Mouse (Mus musculus): Measurements from ENCODE around the gene Tmem100.
A peak's percentile ranks its signal among the peaks of the same experiment; 100 is the strongest.

The Tmem100 gene

DNA sequence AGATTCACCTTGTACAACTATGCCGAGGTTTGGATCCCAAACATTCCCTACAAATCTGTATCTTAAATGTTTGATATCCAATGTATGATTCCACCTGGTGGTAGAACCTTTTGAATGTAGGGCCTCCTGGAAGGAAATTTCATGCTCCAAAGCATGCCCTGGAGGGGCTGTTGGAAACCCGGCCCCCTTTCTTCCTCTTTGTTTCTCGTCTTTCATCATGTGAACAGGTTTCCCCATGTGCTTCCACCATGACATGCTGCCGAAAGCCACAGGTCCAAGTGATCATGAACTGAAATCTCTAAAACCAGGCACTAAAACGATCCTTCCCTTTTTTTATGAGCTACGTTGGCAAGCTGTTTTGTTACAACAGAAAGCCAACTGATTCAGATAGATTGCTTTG, 16.5 kb upstream of the Tmem100 start:
- no peak for DNase-seq (ENCODE audit: low read depth, low spot score)

DNA sequence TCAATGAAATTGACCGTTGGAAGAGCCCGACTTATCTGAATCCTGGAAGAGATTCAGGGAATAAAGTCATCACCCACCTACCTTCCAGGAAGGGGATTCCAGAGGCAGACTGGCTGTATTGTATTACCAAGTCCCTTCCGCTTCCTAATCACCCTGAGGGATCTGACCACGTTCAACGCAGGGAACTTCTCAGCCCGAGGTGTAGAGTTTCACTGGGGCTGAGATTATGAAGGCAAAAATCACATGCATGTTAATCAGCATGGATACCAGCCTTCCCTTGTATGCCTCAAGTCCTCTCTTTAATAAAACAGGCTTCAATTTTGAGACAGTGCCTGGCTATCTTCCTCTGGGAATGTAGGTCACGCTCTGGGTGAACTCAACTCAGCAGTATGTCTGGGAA, 14.9 kb upstream of the Tmem100 start:
- DNase-seq (ENCODE audit: low read depth, low spot score) = no peak

DNA sequence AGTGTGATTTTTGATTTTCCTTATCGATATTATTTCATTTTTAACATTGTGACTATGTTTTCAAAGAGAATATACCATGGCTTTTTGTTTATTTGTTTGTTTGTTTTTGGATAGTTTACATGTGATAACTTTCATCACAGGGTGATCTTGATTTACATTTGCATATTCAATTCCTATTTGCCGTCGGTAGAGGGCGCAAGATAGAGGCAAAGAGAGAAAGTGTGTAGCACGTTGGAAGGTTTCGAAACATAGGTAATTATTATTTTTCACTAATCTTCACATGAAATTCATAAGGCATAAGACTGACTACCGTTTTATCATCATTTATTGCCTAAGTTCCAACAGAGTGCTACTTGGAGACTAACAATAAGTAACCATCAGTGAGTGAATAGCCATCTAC, 11.0 kb upstream of the Tmem100 start:
- peak; percentile 57 for DNase-seq (ENCODE audit: low read depth, low spot score)

DNA sequence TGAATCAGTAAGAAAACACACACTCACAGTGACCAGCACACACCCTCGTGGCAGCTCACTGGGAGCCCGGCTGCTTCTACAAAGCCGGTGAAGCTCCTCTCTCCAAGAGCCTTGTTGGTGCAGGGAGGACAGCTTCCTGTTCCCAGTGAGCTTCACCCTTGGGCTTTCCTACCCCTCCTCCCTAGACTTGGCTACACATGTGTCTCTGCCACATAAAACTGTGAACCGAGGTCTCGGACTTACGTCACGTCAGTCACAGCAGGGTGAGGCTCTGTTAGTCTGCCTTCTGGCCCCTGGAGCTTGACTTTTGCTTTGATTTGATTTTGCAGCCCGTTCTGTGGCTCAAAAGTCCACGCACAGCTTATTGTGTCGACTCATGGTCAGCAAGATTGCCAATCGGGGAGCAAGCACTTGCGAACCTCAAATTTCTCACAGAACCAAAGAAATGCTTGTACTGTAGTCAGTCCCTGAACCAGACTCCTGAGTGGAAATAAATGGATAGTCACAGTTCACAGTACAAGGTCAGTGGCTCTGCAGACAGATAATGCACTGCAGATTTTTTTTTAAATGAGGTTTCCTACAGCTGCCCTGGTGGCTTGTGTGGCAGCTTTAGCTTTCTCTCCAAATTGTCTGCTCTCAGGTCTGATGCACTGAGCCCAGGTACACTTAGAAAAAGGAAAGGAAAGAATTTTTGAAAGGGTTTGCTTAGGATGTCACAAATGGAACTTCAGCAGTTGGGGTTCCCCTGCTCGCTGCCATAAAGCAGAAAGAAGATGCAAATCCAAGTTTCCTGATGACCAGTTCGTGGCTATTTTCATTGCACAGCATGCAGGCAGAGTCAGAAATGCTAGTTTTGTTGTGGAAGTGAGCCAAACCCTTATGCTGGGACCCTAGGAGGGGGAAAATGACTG, 4.0 kb upstream of the Tmem100 start:
- DNase-seq (ENCODE audit: low read depth, low spot score) = no peak

DNA sequence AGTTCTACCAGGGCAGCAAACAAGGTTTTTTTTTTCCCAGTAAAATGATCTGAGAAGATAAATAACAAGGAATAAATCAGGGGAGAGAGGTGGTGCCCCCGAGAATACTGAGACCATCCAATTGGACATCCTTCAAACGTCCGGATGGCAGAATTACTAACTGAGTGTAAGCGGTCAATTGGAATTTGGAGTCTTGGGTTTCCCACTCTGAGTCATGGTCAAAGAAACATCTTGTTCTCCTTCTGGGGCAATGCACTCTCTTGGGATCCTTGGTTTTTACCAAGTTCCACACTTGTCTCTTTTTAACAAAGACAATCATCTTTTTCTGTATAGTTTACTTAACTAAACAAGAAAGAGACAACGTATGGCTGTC, 3.4 kb upstream of the Tmem100 start:
- DNase-seq (ENCODE audit: low read depth, low spot score) = no peak

DNA sequence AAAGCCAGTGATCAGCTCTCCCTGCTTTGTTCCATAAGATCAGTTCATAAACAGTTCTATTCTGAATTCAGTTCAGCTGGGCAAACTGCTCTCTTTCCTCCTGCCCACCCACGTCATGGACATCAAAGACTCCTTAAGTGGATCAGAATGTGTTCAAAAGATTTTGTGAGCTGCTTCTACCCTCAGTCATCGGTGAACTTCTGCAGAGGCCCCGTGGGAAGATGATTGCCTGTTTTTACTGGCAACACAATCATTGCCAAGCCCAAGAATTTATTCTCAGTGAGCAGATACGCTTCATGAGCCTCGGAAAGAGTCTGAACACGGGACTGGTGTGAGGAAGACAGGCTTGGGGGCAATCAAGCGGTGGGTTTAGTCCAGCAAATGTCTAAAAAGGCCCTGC, 2.9 kb upstream of the Tmem100 start:
- DNase-seq (ENCODE audit: low read depth, low spot score) = no peak

DNA sequence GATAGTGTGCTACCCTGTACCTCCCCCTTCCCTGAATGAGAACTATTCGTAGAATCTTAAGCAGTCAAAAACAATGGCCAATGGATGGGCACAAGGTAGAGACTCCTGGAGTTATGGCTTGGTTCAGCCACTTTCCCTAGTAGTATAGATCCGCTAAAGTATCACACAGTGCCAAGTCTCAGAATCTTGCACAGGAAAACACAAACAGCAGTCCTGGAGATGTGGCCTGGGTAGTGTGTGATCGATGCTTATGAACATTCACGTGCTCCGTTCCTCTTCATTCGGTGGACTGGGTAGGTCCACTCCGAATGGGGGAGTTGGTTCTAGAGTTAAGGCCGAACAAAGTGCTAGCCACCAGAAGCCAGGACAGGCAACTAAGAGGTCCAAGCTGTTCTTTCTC, 1.4 kb upstream of the Tmem100 start:
- no peak for DNase-seq (ENCODE audit: low read depth, low spot score)

DNA sequence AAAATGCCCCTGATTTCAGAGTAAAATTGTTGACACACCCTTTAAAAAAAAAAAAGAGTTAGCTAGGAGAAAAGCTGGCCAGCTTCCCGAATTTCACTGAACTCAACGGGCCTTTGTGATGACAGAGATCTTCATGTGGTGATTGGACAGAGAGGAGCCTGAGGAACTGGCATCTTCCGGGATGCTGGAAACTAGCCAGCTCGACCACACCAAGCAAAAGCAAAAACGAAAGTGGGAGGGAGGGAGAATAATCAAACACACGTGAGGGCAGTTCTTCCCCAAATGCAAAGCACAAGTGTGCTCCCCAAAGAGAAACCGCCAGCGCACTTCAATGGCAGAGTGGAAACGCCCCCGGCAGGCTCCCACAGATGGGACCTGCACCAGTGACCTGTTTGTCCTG, 794 bp upstream of the Tmem100 start:
- DNase-seq (ENCODE audit: low read depth, low spot score) = no peak

DNA sequence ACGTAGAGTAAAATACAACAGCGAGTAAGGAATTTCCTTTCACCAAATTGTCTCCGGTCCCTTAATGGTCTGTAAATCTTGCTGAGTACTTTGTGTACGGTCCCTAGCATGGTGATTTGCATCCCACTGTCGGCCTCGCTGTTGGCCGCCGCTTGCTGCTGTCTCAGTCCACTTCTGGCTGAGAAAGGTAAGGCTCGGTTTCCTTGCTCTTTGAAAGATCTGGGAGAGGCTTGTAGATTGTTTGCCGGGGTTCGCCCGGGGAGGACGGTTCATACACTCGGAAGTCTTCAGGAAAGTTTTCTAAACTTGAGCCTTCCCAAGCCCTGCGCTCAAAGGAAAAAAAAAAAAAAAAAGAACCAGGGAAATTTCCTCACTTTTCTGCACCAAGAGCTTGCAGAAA, 409 bp downstream of the Tmem100 start:
- peak; percentile 74 for DNase-seq (ENCODE audit: low read depth, low spot score)

DNA sequence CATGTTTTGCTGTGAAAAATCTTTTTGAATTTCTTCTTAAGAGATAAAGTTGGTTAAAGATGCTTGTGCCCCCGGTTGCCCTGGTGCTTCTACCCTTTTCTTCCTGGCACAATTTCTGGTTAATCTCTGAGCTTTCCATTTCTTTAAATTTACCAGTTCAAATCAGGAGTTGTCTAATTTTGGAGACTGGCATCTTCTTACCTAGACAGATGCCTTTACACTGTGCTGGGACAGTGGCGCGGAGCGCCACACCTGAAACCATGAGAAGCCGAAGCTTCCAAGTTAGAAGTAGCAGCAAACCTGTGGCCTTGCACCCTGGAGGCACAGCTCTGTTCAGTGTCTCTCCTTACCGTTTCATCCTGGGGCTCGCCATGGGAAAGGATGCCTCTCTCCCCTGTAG, 928 bp downstream of the Tmem100 start:
- no peak for DNase-seq (ENCODE audit: low read depth, low spot score)

DNA sequence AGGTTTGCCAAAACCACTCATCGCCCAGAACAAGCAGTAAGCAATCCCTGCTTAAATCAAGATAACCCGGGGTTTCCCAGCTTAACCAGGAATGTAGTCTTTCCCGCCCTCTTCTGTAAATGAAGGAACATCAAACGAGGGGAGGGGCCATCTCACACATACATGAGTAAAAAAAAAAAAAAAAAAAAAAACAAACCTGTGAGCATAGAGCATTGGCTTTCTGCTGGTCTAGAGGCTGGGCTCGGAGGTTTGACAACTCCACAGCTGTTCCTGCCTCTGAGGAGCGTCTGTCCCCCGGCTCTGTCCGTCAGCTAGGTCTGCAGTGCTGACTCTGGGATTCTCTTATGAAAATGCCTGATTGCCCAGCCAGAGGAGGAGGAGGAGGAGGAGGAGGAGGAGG, 2.7 kb downstream of the Tmem100 start:
- no peak for DNase-seq (ENCODE audit: low read depth, low spot score)

DNA sequence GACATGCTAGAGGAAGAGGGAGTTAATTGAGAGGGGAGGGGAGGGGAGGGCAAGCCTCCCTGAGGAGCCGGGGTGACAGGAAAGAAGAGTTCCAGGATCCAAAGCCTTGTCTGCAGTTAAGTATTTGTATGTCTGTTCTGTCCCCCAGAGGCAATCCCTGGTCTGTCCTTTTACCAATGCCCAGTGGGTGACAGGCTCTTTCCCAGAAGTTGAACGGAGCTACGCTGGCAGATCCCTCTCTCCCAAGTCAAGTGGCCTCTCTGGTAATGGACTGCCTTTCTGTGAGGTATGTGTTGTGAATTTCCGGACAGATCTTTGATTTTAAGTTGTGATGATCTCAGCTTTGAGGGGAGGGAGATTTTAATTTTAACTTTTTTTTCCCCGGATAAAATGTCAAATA, 3.3 kb downstream of the Tmem100 start:
- no peak for DNase-seq (ENCODE audit: low read depth, low spot score)

DNA sequence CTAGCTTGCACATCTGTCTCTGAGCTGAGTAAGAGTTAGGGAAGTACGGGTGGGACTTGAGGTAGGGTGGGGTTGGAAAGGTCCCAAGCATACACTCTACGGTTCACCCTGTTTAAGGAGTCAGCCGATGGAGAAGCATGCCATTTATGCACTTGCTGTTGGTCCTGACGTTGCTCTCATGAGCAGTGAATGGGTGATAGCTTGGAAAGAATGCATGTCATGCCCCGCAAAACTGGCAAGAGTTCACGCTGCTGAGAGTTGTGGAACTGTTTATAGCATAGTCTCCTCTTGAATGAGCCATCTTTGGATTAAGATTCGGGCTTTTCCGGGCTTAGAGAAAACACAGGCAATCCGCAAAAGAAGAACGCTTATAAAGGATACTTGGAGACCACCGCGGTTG, 4.5 kb downstream of the Tmem100 start:
- no peak for DNase-seq (ENCODE audit: low read depth, low spot score)

DNA sequence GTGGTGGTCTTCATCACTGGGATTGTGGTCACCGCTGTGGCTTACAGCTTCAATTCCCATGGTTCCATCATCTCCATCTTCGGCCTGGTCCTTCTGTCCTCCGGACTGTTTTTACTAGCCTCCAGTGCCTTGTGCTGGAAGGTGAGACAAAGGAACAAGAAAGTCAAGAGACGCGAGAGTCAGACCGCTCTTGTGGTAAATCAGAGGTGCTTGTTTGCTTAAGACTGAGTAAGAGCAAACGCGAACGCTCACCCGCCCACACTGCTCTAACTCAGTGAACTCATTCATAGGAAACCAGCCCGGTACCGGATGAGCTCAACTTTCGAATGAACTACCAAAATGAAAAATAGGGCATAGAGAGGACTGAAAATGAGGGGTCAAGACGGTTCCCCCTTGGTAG, 5.4 kb downstream of the Tmem100 start:
- no peak for DNase-seq (ENCODE audit: low read depth, low spot score)

DNA sequence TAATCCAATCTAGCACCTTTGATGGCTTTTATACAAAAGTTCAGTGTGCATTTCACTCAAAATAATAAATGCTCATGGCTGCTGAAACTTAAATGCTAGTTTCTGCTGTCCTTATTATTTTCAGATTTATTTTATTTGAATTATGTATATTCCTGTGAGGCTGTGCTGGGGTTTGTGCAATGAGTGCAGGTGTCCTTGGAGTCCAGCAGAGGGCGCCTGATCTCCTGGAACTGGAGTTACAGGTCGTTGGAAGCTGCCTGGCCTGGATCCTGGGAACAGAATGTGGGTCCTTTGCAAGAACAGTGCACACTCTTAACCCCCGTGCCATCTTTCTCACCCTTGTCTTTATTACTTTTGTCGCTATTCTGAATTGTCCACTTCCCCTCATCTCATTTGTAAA, 6.3 kb downstream of the Tmem100 start:
- no peak for DNase-seq (ENCODE audit: low read depth, low spot score)

DNA sequence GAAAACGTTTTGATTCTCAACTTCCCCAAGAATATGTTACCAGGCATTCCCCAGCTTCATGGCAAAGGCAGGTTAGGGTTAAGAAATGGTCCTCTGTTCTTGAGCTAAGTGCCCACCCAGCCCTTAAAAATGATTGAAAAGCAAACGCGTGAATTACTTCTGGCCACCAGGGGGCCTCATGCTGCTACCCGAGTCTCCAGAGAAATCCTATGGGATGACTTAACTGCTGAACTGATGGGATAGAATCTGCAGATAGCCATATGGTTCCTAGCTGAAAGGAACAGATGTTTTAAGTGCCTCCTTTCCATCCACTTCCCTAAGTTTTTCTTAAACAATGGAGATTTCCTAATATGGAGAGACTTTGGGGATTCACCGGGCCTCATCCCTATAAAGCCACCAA, 7.9 kb downstream of the Tmem100 start:
- DNase-seq (ENCODE audit: low read depth, low spot score) = peak; percentile 70

DNA sequence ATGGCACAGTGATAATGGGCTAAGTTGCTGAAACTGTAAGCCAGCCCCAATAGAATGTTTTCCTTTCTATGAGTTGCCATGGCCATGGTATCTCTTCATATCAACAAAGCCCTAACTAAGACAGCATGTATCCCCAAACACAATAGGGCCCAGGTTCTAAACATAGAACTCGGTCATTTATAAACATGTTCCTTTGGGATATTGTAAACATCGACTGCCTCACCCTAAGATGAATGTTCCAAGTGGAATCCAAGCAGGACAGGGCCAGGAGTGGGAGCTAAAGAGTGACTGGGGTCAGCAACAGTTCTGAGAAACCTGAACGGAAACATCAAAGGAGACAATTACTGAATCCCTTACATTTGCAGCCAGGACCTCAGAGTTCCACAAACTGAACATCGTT, 14.3 kb downstream of the Tmem100 start:
- no peak for DNase-seq (ENCODE audit: low read depth, low spot score)

DNA sequence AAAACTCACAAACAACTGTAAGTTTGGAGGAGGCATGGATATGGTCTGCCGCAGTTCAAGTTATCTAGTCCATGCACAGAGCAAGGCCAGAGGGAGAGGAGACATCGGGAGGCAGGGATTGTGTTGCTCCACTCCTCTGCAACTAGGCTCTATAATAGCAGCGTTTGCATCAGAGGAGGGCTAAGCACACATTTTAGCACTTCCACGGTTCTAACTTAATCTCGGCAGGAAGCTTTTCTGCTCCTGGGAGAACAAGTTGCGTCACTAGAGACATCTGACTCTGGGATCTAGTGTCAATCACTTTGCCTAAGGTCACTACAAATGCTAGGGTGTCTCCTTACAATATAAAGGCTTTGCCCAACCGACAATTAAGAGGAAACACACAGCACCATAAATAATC, 16.1 kb downstream of the Tmem100 start:
- no peak for DNase-seq (ENCODE audit: low read depth, low spot score)

DNA sequence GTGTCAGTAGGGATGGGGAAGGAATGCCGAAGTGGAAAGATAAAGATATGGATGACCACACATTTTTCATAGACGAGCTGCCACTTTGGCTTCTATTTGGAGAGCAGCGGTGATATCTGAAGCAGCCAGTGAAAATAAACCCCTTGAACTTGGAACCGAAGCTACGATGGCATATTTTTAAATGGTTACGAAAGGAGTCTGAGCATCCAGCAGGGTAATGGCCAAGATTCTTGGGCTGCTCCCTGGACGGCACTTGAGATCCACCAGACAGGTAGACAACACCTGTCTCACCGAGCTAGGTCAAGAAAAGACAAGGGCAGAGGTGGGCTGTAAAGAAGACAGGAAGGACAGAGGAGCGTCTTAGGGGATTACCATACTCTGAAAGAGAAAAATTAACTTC, 17.1 kb downstream of the Tmem100 start:
- no peak for DNase-seq (ENCODE audit: low read depth, low spot score)

DNA sequence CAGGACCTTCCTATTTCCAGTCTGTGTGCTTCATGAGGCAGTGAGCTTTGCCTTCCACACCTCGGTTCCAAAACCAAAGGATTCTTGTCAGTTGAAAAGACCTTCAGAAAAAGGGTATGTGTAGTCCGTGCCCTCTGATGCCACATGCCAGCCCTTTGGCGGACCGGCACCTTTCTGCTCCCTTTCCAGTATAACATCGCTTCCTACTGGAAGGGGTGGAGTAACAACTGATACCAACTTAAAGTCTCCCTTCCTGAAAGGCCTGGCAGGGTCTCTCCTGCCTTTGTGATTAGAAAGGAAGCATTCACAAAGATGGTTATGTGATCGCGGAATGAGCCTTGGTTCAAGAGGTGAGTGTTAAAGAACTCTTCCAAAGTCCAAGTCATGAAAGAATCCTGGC, 19.9 kb downstream of the Tmem100 start:
- no peak for DNase-seq (ENCODE audit: low read depth, low spot score)

DNA sequence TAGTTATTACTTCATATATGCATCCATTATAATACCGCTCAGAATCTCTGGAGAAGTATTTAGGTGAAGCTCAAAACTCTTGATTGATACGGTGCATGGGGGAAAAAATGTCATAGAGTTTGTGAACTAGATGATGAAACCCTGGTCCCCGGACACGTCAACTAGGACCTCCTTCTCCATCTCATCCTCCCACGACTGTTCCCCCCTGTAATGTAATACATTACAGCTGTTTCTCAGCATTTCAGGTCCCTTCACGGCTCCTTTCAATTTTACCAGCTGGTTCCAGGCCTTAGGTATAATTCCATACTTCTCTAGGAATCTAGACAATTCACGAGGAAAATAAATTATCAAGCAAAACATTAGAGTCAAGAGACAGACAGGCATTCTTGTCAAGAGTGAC, 22.6 kb downstream of the Tmem100 start:
- DNase-seq (ENCODE audit: low read depth, low spot score) = no peak

DNA sequence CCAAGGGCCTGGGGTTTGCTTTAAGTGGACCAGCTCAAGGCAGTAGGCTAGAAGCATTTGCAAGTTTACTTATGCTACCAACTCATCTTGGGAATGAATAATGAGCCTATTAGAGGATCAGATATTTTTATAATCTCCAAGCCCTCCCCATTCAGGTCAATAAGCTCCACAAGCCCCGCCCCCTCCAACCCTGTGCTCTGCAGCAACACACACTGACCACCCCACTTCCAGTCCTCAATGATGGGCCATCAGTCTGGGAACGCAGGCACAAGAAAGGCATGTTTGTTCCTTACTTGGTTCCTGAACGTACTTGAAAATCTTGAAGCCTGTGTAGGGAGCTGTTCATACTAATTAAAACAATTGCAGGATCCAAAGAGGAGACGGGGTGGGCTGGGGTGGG, 23.7 kb downstream of the Tmem100 start:
- no peak for DNase-seq (ENCODE audit: low read depth, low spot score)

DNA sequence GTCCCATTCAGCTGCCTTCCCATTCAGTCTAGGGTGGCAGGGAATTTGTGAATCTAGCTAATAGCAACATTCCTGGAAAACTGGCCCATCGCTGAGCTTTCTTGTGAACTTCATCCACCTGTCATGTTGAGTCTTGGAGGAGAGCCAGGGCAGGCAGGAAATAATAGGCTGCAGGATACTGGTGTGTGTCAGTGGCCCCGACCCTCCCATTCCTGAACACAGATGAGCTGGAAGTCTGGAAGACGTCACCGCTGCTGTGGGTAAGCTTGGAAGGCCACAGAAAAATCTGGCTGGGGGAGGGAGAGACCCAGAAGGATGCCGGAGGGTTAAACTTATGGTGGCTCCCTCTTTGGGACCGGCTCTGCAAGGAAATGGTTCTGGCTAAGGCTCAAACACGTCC, 24.3 kb downstream of the Tmem100 start:
- no peak for DNase-seq (ENCODE audit: low read depth, low spot score)

DNA sequence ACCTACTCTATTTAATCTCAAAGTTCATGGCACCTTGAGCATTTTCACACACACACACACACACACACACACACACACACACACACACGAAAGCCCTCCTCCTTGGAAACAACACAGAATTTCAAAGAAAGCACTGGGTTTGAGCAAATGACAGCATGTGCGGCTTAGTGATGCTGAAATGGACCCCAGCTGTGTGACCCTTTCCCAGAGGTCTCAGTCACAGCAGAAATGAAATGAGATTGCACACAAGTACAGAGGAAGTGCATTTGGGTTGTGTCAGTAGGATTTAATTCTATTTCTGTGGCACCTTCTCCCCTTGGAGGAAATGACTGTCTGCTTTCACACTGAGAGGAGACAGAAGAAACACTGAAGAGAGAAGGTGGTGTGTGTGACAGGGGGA, 26.9 kb downstream of the Tmem100 start:
- no peak for DNase-seq (ENCODE audit: low read depth, low spot score)
